Mouse (Mus musculus) heart, postnatal 10 days (tissue): ENCODE results near the gene Car3. TPM values are rescaled to one million over a fixed set of nuclear protein-coding genes. Genes with fewer than 3 reads are reported as not detected.

Experiments
- DNase-seq, 2 experiments: peaks; one replicate each; pipeline ENCODE4 v3.0.0; 2021
- intact Hi-C: fragments of 180-260 bp; cut with DNase I; formaldehyde crosslinking; loops from one replicate; pipeline ENCODE4 v1.15.1; 2025
- total RNA-seq, 2 experiments: library from RNA; stranded (reverse); gene quantifications; 2 replicates each; pipeline ENCODE4 v1.2.3; 2021

Gene Car3
- total RNA-seq, 2 experiments from 2014 or later: 45.9 to 122 TPM

GRCm38 (mm10) chr3:14874402-14875040 lies 11.2 kb downstream of the Car3 start:
- intact Hi-C loops: loop anchor here (1.0 to 5.0 kb wide), 3 partner anchors 197 to 368 kb away; no protein-coding TSS in a partner anchor
- peak in 1 of 2 experiments; percentile 45 for DNase-seq

- no peak for DNase-seq
- intact Hi-C loops: no loop called here
Measured at GRCm38 (mm10) chr3:14876325-14876918, 13.1 kb downstream of the Car3 start.

GRCm38 (mm10) chr3:14877251-14877909 lies 14.1 kb downstream of the Car3 start:
- no peak for DNase-seq
- intact Hi-C loops: no loop called here

GRCm38 (mm10) chr3:14878749-14879223 lies 15.5 kb downstream of the Car3 start:
- no peak for DNase-seq
- intact Hi-C loops: no loop called here

GRCm38 (mm10) chr3:14879293-14879692 lies 16.0 kb downstream of the Car3 start:
- DNase-seq: no peak
- intact Hi-C loops: no loop called here

GRCm38 (mm10) chr3:14880277-14880676 lies 17.0 kb downstream of the Car3 start:
- intact Hi-C loops: no loop called here
- no peak for DNase-seq

- intact Hi-C loops: no loop called here
- DNase-seq: no peak
Measured at GRCm38 (mm10) chr3:14882005-14882404, 18.7 kb downstream of the Car3 start.

GRCm38 (mm10) chr3:14882756-14883155 lies 19.4 kb downstream of the Car3 start:
- intact Hi-C loops: no loop called here
- no peak for DNase-seq

GRCm38 (mm10) chr3:14884826-14885225 lies 21.5 kb downstream of the Car3 start:
- intact Hi-C loops: loop anchor here (5.0 kb wide), 1 partner anchor 357 kb away; no protein-coding TSS in a partner anchor
- DNase-seq: no peak

- peak; percentile 76 to 80 for DNase-seq
- intact Hi-C loops: loop anchor here (5.0 kb wide), 1 partner anchor 356 kb away; no protein-coding TSS in a partner anchor
Measured at GRCm38 (mm10) chr3:14886102-14887098, 23.1 kb downstream of the Car3 start, which contains the start of gene Car2. TSS of gene Car2 (plus strand) at chr3:14886273.

GRCm38 (mm10) chr3:14887134-14887666 lies 23.9 kb downstream of the Car3 start:
- intact Hi-C loops: loop anchor here (5.0 kb wide), 1 partner anchor 355 kb away; no protein-coding TSS in a partner anchor
- no peak for DNase-seq

- intact Hi-C loops: loop anchor here (5.0 kb wide), 1 partner anchor 355 kb away; no protein-coding TSS in a partner anchor
Measured at GRCm38 (mm10) chr3:14887686-14888295, 24.5 kb downstream of the Car3 start.

GRCm38 (mm10) chr3:14888549-14888948 lies 25.2 kb downstream of the Car3 start:
- DNase-seq: no peak
- intact Hi-C loops: loop anchor here (5.0 kb wide), 1 partner anchor 354 kb away; no protein-coding TSS in a partner anchor

More at GRCm38 (mm10) chr3:14887686-14888295, 24.5 kb downstream of the Car3 start:
- DNase-seq: no peak

- no peak for DNase-seq
- intact Hi-C loops: loop anchor here (5.0 kb wide), 1 partner anchor 353 kb away; no protein-coding TSS in a partner anchor
Measured at GRCm38 (mm10) chr3:14889085-14889484, 25.8 kb downstream of the Car3 start.

GRCm38 (mm10) chr3:14889716-14890409 lies 26.6 kb downstream of the Car3 start:
- peak in 1 of 2 experiments; percentile 12 for DNase-seq
- intact Hi-C loops: loop anchor here (5.0 kb wide), 1 partner anchor 352 kb away; no protein-coding TSS in a partner anchor

- no peak for DNase-seq
- intact Hi-C loops: no loop called here
Measured at GRCm38 (mm10) chr3:14892991-14893390, 29.7 kb downstream of the Car3 start.

GRCm38 (mm10) chr3:14893700-14894099 lies 30.4 kb downstream of the Car3 start:
- intact Hi-C loops: no loop called here

GRCm38 (mm10) chr3:14895333-14895732 lies 32.0 kb downstream of the Car3 start:
- intact Hi-C loops: no loop called here
- DNase-seq: no peak

More at GRCm38 (mm10) chr3:14893700-14894099, 30.4 kb downstream of the Car3 start:
- DNase-seq: no peak
